Mouse (Mus musculus): Measurements from ENCODE around the gene Fitm1.

DNA sequence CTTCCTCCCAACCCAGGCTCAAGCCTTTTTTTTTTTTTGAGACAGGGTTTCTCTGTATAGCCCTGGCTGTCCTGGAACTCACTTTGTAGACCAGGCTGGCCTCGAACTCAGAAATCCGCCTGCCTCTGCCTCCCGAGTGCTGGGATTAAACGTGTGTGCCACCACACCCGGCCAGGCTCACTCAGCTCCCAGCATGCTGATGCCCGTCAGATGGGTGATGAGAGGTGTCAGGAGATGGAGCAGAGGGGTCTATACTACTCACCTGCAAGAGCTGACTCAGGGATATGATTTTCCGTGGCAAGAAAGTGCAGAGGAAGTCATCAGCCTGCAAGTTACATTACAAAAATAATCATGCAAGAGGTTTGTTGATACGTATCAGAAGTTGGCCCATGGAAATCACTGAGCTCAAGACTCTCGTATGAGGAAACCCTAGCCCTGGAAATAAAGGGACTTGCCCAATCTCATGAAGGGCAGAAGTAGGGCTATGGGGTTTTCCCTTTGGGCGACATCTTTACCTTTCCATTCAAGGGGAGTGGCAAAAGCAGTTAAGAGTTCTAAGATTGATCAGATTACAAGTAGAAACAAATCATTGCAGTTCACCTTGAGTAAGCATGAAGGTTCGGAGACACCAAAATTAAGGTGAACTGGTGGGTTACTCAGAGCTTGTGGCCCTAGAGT, 14.5 kb downstream of the Fitm1 start:
- TF ChIP-seq CTCF (IDR thresholded peaks at IDR 0.05; ENCODE audit: extremely low read depth, insufficient read depth, low read length) (no peak), POLR2A (IDR thresholded peaks at IDR 0.05; ENCODE audit: extremely low read depth, insufficient read depth, low read length) (no peak)
